In the genomic region with DNA sequence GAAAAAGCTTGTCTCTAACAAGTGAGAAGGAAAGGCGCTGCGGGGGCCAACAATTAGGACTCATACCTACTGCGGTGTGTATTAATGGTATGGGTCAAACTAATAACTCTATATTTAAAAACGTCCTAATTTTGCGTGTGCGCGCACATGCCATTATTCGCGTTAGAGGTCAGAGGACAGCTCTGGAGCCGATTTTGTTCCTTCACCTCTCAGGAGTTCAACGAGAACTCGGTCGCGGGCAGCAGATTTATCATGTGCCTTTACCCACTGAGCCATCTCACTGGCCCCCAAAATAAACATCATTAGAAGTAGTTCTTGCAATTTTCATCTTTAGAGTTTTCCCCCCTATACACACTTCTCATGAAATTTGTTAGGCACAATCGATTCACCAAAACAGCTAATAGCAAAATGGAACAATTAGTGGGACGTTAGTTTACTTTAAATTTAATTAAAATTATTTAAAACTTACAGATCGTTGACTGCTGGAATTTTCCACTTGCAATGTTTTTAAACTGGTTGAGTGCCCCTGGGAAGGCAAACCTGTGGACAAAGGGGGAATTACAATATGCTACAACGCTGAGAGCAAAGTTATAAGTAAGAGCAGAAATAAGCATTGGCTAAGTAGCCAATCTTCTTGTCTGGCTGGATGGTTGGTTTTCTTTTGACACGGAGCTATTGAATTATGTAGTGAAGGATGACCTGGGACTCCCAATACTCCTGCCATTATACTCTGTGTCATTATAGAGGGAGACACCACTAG, we compare ENCODE assay signal across 8 mouse cellular contexts. TPM values are rescaled to one million over a fixed set of nuclear protein-coding genes. Genes with fewer than 3 reads are reported as not detected.
DNase-seq lines count a peak whose midpoint lies in the region; ATAC-seq and TF ChIP-seq lines count a peak whose summit lies in the region.

No protein-coding gene starts in this region.

- peak overlapping the region; percentile 99 for H3K27ac ChIP-seq in testis, adult 2 months (ENCODE audit: control insufficient read depth, insufficient read depth, low read depth, low read length)
- peak overlapping the region; percentile 78 for H3K27ac ChIP-seq in hindbrain, embryonic 14.5 days
- H3K27ac ChIP-seq in liver, embryonic 16.5 days (ENCODE audit: low read length), result peak overlapping the region; percentile 93
- H3K27ac ChIP-seq in stomach, embryonic 15.5 days, result peak overlapping the region; percentile 85

- 11% methylated on average over 19 of the region's 19 CpGs for WGBS in hindbrain, embryonic 14.5 days
- WGBS in liver, embryonic 16.5 days (ENCODE audit: insufficient replicate concordance), result 6% methylated on average over 19 of the region's 19 CpGs
- 7% methylated on average over 19 of the region's 19 CpGs for whole genome bisulfite sequencing in stomach, embryonic 15.5 days

- peak; percentile 4; the same call in 1 of the 2 replicates for ATAC-seq in hindbrain, embryonic 14.5 days (ENCODE audit: low FRiP score)
- no peak for ATAC-seq in liver, embryonic 16.5 days (ENCODE audit: low read depth)
- ATAC-seq in stomach, embryonic 15.5 days (ENCODE audit: insufficient read depth, low FRiP score, low read depth), result no peak

- peak overlapping the region; percentile 96 for H3K4me3 ChIP-seq in testis, adult 2 months (ENCODE audit: control insufficient read depth, low read depth, low read length)
- H3K4me3 ChIP-seq in hindbrain, embryonic 14.5 days (replicated peaks; ENCODE audit: low read length), result peak overlapping the region; percentile 75
- H3K4me3 ChIP-seq in liver, embryonic 16.5 days (ENCODE audit: low read depth, low read length), result peak overlapping the region; percentile 77
- peak overlapping the region; percentile 60 for H3K4me3 ChIP-seq in stomach, embryonic 15.5 days (replicated peaks)

- no peaks in the 10 kb centered on the region for H3K9me3 ChIP-seq in hindbrain, embryonic 14.5 days (ENCODE audit: control insufficient read depth, low read length)
- no peaks in the 10 kb centered on the region for H3K9me3 ChIP-seq in liver, embryonic 16.5 days (replicated peaks; ENCODE audit: control insufficient read depth, low read length)
- no peaks in the 10 kb centered on the region for H3K9me3 ChIP-seq in stomach, embryonic 15.5 days

- H3K4me1 ChIP-seq in testis, adult 2 months (ENCODE audit: control insufficient read depth, insufficient read depth, low read length), result peaks cover 7% of the 10 kb centered on the region
- peaks cover 7% of the 10 kb centered on the region for H3K4me1 ChIP-seq in hindbrain, embryonic 14.5 days (replicated peaks; ENCODE audit: control insufficient read depth, insufficient read depth, low read length)
- peaks cover 16% of the 10 kb centered on the region for H3K4me1 ChIP-seq in liver, embryonic 16.5 days (ENCODE audit: control insufficient read depth, low read depth, low read length)
- peaks cover 15% of the 10 kb centered on the region; the same call in 1 of the 2 replicates for H3K4me1 ChIP-seq in stomach, embryonic 15.5 days

- no peak for TF ChIP-seq CTCF in testis, adult 2 months (IDR thresholded peaks at IDR 0.05; ENCODE audit: control insufficient read depth, insufficient read depth, insufficient replicate concordance, low read depth, low read length)

- H3K36me3 ChIP-seq in testis, adult 2 months (ENCODE audit: control insufficient read depth, insufficient read depth, low read length), result peaks cover 2% of the 10 kb centered on the region
- peaks cover 15% of the 10 kb centered on the region for H3K36me3 ChIP-seq in hindbrain, embryonic 14.5 days (replicated peaks; ENCODE audit: control insufficient read depth, insufficient read depth)
- H3K36me3 ChIP-seq in liver, embryonic 16.5 days (ENCODE audit: control insufficient read depth, insufficient read depth), result peaks cover 4% of the 10 kb centered on the region
- no peaks in the 10 kb centered on the region for H3K36me3 ChIP-seq in stomach, embryonic 15.5 days

- TF ChIP-seq POLR2A in testis, adult 2 months (IDR thresholded peaks at IDR 0.05; ENCODE audit: control insufficient read depth, low read depth, low read length), result no peak

- DNase-seq in testis, postnatal 10 days (ENCODE audit: low spot score), result no peak
- peak; percentile 47 for DNase-seq in embryo, embryonic 11 days
- DNase-seq in hindbrain, embryonic 14.5 days (ENCODE audit: low spot score), result peak; percentile 41
- no peak for DNase-seq in ovary, postnatal 10 days (ENCODE audit: low spot score)
- no peak for DNase-seq in right cerebral cortex, adult 18-20 months

- H3K27me3 ChIP-seq in testis, adult 2 months (ENCODE audit: control insufficient read depth, insufficient read depth, low read length), result no peaks in the 10 kb centered on the region
- H3K27me3 ChIP-seq in hindbrain, embryonic 14.5 days (ENCODE audit: control insufficient read depth, insufficient read depth, low read length), result no peaks in the 10 kb centered on the region
- H3K27me3 ChIP-seq in liver, embryonic 16.5 days (ENCODE audit: control insufficient read depth, insufficient read depth, low read depth, low read length), result no peaks in the 10 kb centered on the region
- H3K27me3 ChIP-seq in stomach, embryonic 15.5 days (replicated peaks), result no peaks in the 10 kb centered on the region

- H3K4me2 ChIP-seq in hindbrain, embryonic 14.5 days (replicated peaks), result peak overlapping the region; percentile 67
- peak overlapping the region; percentile 58 for H3K4me2 ChIP-seq in liver, embryonic 16.5 days (ENCODE audit: low read depth, low read length)
- peak overlapping the region; percentile 48 for H3K4me2 ChIP-seq in stomach, embryonic 15.5 days

- peak overlapping the region; percentile 79 for H3K9ac ChIP-seq in hindbrain, embryonic 14.5 days
- peak overlapping the region; percentile 81 for H3K9ac ChIP-seq in liver, embryonic 16.5 days (ENCODE audit: low read depth, low read length)
- H3K9ac ChIP-seq in stomach, embryonic 15.5 days, result peak overlapping the region; percentile 37; the same call in 1 of the 2 replicates

RNA-seq across cellular contexts. Expression of a gene that starts 0.9 kb away (rescaled TPM):
- 57.2 and 58.6 TPM in 2 replicates for polyA plus RNA-seq in testis, adult 2 months (2012; rRNA removed)
- polyA plus RNA-seq in hindbrain, embryonic 14.5 days (2014; fragmentation: Nextera tagmentation; extraction: Ambion mirVana), result 12.0 and 12.2 TPM in 2 replicates
- 12.7 and 12.8 TPM in 2 replicates for polyA plus RNA-seq in liver, embryonic 16.5 days (2015; fragmentation: Nextera tagmentation; extraction: Ambion mirVana)
- 17.4 and 18.7 TPM in 2 replicates for polyA plus RNA-seq in stomach, embryonic 15.5 days (2015; fragmentation: Nextera tagmentation; extraction: Ambion mirVana)

RNA-seq across cellular contexts. Expression of a gene that starts 1.0 kb away (rescaled TPM):
- polyA plus RNA-seq in testis, adult 2 months (2012; rRNA removed), result 115 and 118 TPM in 2 replicates
- 50.6 and 52.9 TPM in 2 replicates for polyA plus RNA-seq in hindbrain, embryonic 14.5 days (2014; fragmentation: Nextera tagmentation; extraction: Ambion mirVana)
- 16.4 and 22.9 TPM in 2 replicates for polyA plus RNA-seq in liver, embryonic 16.5 days (2015; fragmentation: Nextera tagmentation; extraction: Ambion mirVana)
- 41.6 and 46.8 TPM in 2 replicates for polyA plus RNA-seq in stomach, embryonic 15.5 days (2015; fragmentation: Nextera tagmentation; extraction: Ambion mirVana)

RNA-seq across cellular contexts. Expression of a gene that starts 45.3 kb away (rescaled TPM):
- 2.3 TPM in 2 replicates for polyA plus RNA-seq in testis, adult 2 months (2012; rRNA removed)
- polyA plus RNA-seq in hindbrain, embryonic 14.5 days (2014; fragmentation: Nextera tagmentation; extraction: Ambion mirVana), result 15.2 and 17.1 TPM in 2 replicates
- polyA plus RNA-seq in liver, embryonic 16.5 days (2015; fragmentation: Nextera tagmentation; extraction: Ambion mirVana), result 3.9 and 4.2 TPM in 2 replicates
- polyA plus RNA-seq in stomach, embryonic 15.5 days (2015; fragmentation: Nextera tagmentation; extraction: Ambion mirVana), result 10.5 and 12.3 TPM in 2 replicates

RNA-seq across cellular contexts. Expression of a gene that starts 49.1 kb away (rescaled TPM):
- polyA plus RNA-seq in testis, adult 2 months (2012; rRNA removed), result 0.53 and 0.93 TPM in 2 replicates
- polyA plus RNA-seq in hindbrain, embryonic 14.5 days (2014; fragmentation: Nextera tagmentation; extraction: Ambion mirVana), result 0.35 and 0.70 TPM in 2 replicates
- not detected in 2 replicates for polyA plus RNA-seq in liver, embryonic 16.5 days (2015; fragmentation: Nextera tagmentation; extraction: Ambion mirVana)
- 0.04 and 0.06 TPM in 2 replicates for polyA plus RNA-seq in stomach, embryonic 15.5 days (2015; fragmentation: Nextera tagmentation; extraction: Ambion mirVana)

Comparison
In these comparisons a context has a peak if more than half of its experiments do, and no peak if none do; other contexts are left out.
1. DNase-seq: peak in embryo, embryonic 11 days (single experiment) and hindbrain, embryonic 14.5 days (single experiment); none in testis, postnatal 10 days (single experiment), ovary, postnatal 10 days (single experiment) and right cerebral cortex, adult 18-20 months (single experiment).
2. Peak in every context shown above with its lines, with median percentiles within 50 percentile points of each other: H3K27ac ChIP-seq, H3K4me3 ChIP-seq, H3K4me2 ChIP-seq and H3K9ac ChIP-seq.